Mouse (Mus musculus) thymus, postnatal 36 days (tissue): ENCODE measurements around the gene Kat6b.
"Not testable (repeated sequence)": the region's sequence is repeated elsewhere in the genome, so short reads cannot be mapped to it uniquely, and the experiment has no call there.

Experiments
- DNase-seq, 2 experiments: peaks; one replicate each; pipeline ENCODE4 v3.0.0; 2022; ENCODE audit warnings: mixed read lengths in 2 of 2

Kat6b gene

DNA sequence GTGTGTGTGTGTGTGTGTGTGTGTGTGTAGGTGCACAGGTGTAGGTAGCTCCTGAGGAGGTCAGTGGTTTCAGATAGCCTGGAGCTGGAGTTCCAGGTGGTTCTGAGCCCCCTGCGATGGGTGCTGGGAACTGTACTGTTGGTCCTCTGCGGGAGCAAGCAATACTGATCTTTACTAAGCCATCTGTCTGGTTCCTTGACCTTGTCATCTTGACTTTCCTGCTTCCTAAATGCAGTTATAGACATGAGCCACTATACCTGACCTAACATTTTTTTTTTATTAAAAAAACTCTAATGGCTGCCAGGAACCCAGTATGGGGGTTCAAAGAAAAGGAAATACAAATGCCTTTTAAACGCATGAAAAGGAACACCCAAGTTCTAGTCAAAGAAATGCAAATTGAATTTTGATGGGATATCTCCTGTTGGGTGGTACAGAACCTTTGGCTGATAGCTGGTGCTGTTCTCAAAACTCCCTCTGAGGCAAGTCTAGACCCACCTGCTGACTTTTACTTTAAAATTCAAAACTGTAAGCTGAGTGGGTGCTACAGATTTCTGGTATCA lies 4.8 kb downstream of the Kat6b start:
- no peak for DNase-seq

DNA sequence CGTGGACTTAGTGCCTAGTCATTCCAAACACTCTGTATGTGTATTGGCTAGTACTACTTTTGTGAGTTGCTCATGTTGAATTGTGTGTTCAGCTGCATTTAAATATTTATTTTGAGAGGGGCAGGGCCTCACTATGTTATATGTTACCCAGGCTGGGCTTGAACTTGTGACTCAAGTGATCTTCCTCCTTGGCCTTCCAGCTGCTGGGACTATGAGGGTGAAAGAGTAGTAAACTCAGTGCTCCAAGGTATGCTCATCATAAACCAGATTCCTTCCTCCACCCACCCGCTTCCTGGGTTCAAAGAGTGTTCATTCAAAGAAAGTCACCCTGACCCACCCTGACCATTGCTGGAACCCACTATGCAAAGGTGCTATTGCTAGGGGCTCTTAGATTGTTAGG lies 5.9 kb downstream of the Kat6b start:
- DNase-seq = not testable (repeated sequence)

DNA sequence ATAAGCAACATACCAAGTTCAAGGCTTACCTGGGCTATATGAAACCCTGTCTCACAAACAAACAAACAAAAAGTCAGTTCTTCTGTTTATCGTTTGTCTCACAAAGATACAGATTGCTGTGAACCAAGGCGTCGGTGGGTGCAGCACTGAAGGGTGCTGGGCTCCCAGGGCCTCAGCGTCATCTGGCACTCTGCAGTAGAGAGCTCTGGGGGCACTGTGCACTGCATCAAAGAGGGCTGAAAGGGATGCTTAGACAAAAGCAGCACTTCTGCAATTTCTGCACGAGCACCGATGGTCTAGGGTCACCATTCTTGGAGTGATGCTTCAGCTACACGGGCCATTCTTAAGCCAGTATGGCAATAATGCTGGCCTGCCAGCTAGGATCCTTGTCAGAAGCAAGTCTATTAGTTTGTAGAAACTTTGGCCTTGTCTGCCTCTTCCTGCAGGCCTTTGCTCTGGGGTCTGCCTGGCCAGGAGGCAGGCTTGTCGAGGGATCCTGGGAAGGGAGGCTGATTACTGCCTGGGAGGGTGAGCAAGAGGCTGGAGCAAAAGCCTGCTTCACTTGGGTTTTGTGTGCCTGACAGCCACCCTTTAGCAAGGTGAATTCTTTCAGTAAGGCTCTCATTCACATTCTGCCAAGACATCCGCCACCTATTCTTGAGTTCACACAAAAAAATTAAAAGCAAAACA lies 7.3 kb downstream of the Kat6b start:
- not testable (repeated sequence) for DNase-seq

DNA sequence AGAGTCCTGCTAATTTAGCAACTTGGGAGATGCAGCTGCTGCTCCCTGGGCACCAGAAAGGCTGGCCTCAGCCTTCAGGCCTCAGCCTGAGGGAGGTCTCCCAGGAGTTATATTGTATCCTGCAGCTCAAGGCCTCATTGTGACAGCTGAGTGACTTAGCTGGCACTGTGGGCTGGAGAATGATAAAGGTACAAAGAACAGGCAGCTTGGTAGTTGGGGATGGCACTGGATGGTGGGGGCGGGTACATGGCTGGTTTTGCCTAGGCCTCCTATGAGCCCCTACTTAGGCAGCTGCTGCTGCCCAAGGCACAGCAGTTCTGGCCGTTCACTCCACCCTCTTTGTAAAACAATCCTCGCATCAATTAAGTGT lies 7.9 kb downstream of the Kat6b start:
- no peak for DNase-seq

DNA sequence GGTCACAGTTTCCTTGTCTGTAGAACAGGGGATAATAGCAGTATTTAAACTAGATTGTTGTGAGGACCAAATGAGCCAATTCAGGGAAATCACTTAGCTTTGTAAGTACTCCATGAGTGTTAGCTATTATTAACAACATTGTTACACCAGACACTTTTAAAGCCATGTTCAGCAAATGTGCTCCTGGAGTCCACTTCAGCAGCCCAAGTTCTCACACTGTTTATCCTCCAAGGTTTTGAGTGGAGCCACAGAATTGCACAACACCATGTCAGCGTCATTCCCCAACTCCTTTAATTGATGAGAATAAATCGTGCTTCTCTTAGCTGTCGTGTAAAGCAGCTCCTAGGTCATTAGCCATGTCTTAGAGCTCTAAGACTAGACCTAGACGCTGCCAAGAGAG lies 8.9 kb downstream of the Kat6b start:
- no peak for DNase-seq

DNA sequence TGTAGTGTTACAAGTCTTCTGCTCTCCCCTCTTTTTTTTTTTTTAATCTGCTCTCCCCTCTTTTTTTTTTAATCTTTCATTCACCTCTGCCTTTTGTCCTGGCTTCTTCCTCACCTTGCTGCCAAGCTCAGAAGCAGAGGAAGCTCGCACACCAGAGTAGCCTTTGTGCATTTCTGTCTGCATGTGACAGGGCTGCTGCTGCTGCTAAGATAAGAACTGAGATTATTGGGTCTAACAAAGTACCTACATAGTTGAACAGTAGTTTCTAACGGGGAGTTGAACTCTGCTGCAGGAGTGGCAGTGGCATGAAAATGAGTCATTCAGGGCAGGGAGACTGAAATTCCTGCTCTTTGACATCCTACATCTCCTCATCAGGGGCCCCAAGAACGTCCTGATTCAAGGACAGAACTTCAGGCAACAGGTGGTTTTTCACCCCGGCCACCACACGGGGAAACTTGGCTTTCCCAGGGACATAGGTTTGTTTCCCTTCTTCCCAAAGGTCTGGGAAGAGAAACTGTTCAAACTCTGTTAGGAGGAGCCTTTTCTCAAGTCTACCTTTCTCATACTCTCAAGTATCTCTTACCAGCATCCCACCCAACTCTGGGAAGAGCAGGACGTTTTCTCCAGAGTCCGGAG lies 17.2 kb downstream of the Kat6b start:
- DNase-seq = no peak

DNA sequence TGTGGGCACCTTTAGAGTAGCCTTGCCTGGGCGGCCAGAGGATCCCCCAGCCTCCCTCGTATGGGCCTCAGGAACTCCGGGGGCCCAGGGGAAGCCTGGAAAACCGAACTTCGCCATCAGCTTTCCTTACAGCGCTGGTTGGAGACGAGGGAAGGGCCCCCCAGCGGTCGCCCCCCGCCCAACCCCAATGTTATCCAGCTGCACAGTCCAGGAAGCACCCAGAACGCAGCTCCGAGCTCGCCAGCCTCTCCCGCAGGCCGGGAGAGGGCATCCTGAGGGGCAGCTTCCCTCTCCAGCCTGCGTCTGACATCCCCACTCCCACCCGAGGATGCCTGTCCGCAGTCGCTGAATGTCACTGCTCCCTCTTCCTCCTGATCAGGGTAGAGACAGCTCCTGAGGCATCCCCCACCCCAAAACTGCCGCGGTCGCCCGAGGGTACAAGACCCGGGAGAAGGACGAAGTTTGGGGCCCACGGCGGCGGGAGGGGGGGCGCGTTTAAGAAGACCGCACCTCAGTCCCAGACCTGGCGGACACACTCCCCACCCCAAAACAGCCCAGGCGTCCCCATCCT lies 17.9 kb downstream of the Kat6b start:
- DNase-seq = peak in 1 of 2 experiments; percentile 57

DNA sequence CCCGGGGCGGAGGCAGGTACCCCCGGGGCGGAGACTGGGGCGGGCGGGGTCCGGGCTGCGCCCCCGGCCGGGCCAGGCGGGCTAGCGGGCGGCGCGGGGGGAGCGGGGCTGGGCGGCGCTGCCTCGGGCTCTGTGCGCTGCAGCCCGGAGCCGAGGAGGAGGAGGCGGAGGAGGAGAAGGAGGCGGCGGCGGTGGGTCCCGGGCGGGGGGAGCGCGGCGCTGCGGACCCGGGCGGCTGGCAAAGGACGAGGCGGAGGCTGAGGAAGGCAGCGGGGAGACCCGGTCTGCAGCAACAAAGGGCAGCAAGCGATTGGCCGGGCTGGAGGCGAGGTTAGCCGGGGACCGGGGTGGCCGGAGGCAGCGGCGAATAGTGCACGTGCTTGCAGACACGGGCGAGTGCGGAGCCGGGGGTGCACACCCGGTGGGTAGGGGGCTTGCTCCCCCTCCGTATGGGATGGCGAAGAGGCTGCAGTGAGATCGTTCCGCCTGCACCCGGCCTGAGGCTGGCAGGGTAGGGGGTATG lies 18.5 kb downstream of the Kat6b start:
- peak; percentile 80 to 85 for DNase-seq

DNA sequence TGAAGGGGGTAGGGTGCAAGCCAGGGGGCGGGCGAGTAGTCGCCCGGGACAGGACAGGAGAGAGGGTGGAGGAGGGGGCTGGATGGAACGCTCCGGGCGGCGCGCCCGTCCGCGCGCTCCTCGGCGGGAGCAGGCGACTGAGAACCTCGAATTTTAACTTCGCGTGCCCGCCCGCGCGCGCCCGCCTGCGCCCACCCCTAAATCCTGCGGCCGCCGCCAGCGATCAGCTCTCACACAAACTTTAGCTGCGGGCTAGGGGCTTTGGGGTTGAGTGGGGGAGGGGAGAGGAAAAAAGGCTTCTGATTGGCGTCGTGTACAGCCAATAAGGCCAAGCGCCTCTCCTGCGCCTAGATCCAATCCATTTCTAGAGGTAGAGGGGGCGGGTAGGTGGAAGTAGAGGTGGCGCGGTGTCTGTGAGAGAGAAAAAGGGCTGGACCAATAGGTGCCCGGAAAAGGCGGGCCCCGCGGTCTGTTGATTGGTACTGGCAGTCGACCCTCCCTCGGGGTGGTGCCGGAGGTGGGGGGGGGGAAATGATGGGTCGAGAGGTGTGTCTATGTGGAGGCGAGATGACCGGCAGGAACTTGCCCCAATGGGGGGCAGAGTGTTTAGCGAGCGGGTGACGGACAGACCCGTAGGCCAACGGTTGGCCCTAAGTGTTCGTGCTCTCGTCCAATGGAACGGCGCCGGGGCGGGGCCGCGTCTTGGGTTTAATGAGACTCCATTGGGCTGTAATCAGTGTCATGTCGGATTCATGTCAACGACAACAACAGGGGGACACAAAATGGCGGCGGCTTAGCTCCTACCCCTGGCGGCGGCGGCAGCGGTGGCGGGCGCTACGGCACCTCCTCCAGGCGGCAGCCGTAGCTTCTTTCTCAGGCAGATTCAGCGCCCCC lies 19.2 kb downstream of the Kat6b start:
- peak; percentile 99 to 100 for DNase-seq

DNA sequence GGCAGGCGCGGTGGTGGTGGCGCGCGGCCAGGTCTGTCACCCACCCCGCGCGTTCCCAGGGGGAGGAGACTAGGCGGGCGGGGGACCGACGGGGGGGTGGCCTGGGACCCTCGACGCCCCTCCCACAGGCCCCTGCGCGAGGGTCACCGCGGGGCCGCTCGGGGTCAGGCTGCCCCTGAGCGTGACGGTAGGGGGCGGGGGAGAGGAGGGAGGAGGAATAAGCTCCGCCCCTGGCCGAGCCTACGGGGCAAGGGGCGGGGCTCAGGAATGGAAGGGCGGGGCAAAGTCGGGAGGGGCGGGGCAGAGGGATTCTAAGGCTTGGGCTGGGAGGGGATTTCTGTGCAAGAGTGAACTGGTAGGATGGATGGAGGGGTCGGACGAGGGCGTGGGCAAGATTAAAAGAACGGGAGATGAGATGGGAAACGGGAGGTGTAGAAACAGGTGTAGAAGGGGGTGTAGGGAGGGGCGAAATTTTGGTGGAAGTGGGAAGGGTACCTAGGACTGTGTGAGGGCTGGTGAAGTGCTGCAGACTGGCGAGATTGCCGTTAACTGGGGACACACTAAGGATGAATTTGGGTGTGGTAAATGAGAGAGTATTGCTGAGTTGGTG lies 19.9 kb downstream of the Kat6b start:
- peak in 1 of 2 experiments; percentile 87 for DNase-seq

DNA sequence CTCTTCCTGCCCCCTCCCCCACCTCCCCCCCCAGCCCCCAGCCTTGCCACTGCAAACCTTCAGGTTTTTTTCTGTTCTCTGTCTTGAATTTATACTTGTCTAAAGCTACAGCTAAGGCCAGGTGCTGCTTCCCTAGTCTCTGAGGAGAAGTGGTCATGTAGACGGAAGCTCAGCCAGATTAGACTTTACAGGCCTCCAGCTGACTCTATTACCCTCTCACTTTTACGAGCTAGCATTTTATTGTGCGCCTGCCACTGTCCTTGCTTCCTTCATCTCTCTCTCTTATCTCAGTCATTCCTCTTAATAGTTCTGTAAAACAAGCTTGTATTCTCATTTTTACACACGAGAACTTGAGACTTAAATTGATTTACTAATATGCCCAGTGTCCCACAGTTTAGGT lies 23.8 kb downstream of the Kat6b start:
- no peak for DNase-seq

DNA sequence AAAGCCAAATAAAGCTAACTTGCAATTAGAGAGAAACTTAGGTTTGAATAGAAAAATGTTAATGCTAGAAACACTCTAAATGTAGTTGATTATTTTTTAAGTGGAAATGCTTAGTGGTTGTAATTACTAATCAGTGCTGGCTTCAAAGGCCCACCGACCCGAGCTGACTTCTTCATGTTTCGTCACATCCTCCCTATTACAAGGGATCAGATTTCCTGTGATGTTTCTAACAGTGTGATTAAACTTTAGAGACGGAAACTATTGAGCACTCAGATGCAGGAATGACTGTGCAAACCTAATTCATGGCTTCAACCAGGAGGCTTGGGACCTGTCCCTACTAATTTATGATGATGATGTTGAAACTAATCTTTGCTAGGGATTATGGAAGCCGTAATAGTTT lies 25.8 kb downstream of the Kat6b start:
- DNase-seq = no peak

DNA sequence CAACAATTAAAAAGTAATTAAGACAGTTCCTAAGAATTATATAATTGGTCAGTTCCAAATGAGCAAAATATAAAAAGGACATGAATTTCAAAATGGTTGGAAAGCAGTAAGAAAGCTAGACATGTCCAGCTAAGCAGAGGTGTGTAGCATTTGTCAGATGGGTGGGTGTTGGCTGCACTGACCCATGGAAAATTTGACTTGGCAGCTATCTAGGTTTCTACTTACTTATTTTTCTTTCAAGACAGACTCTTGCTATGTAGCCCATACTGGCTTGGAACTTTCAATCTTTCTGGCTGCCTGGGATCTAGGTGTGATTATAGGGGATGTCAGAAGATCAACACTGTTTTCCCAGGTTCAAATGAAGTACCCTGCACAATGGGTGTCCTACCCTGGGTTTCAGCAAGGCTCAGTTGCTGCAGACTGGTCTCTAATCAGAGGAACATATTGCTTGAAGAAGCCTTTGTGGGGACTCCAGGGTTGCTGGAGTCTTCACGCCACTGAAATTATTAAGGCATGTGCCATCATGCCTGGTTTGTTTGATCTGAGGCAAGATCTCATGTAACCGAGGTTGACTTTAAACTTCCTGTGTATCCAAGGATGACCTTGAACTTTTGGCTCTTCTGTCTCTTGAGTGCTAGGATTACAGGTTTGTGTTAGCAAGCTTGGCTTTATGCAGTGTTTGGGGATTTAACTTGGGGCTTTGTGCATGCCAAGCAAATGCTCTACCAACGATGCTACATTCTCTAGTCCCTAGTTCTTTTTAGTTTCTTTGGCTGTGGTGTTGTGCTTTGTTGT lies 28.1 kb downstream of the Kat6b start:
- DNase-seq = no peak

DNA sequence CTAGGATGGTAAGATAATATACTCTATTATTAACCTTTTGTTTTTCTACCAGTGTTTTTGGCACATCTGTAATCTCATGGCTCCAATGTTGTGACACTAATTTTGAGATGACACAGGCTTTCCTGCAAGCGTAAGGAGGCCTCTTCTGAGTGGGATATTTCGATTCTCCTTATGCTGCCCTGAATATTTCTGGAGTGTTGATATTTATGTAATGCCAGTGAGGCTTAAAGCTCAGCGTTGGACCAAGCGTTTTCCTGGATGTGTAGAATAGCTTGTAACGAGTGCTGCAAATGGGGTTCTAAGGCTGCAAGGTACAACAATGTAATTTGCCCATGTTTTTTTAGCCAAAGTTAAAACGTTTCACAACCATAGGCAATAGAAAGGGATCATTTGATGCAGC lies 30.2 kb downstream of the Kat6b start:
- DNase-seq = no peak

DNA sequence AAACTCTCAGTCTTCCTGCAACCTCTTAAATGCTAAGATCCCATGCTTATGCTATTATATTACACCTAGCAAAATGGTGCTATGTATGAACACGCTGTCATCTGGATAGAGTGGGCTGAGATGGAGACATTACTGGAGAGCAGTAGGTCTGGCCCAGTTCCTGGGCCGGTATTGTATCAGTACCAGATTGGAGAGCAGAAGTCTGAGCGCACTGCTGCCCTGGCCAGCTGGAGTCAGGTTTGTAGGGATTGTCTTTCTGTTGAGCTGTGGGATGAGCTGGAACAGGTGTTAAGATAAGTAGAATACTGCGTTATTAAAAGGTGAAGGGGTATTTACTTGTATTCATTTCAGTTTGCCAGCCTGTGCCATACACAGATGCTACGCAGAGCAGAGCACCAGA lies 34.3 kb downstream of the Kat6b start:
- DNase-seq = no peak

DNA sequence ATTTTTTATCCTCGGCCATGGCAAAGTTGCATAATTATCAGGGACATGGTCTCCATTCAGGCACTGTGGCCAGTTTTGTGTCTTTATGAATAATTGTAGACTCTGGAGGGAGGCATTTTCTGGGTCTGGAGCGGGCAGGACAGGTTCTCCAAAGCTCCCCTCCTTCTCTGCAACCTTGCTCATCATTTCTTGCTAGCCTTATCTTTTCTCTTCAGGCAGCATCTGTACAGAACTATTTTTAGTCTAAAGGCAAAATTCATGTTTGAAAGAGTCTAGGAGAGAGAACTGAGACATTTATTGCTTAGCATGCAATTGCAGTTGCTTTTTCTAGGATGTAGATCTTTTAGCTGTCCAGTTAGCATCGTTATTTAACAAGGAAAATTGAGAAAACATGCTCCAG lies 38.1 kb downstream of the Kat6b start:
- DNase-seq = no peak

DNA sequence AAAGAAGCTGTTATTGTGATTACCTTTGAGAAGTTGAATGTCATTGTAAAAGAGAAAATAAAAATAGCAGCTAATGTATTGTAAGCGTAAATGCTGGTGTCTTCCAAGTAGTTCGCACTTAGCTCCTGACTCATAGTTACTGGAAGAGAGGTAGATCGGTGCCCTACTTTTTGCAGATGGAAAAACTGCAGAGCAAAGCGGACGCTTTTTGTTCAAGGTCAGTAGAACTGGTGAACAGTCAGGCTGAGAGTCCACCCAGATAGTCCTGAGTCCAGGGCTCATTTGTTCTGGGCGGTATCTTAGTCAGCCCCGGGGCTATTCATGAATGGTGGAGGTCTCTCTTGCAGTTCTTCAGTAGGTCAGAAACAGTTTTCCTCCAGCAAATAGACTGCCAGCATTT lies 39.3 kb downstream of the Kat6b start:
- DNase-seq = no peak

DNA sequence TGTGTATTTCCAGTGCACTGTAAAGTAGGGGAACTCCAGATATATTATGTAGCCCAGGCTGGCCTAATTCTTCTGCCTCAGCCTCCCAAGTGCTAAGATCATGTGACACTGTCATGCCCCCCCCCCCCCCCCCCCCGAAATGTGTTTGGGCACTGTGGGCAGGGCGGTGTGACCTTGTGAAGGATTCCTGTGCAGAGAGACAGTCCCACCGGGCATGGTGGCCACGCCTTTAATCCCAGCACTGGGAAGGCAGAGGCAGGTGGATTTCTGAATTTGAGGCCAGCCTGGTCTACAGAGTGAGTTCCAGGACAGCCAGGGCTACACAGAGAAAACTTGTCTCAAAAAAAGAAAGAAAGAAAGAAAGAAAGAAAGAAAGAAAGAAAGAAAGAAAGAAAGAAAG lies 40.3 kb downstream of the Kat6b start:
- not testable (repeated sequence) for DNase-seq

DNA sequence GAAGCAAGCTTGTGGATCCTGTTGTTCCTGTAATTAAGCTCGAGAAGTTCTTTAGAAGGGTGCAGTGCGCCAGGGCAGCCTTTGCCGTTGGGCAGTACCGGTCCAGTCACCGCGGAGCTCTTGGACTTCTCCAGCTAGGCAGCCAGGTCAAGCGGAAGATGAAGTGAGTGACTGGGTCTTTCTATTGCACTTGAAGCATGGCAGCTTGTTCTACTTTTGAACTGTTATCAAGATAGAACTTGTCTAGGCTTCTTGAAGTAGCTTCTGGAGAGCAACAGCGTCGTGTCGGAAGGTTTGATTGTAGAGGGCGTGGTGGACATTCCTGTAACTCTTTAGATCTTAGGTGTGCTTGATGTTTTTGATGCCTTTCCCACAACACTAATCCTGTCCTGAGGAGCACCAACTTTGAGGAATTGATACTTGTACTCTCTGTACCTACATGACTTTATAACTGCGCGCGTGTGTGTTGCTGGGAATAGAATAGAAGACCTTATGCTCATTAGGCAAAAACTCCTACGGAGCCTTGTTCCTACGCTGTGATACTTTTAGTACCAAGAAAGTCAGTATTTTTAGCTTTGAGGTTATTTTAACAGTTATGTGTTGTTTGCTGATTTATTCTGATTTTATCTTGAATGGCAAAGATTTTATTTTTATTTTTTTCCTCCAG lies 41.2 kb downstream of the Kat6b start:
- no peak for DNase-seq

DNA sequence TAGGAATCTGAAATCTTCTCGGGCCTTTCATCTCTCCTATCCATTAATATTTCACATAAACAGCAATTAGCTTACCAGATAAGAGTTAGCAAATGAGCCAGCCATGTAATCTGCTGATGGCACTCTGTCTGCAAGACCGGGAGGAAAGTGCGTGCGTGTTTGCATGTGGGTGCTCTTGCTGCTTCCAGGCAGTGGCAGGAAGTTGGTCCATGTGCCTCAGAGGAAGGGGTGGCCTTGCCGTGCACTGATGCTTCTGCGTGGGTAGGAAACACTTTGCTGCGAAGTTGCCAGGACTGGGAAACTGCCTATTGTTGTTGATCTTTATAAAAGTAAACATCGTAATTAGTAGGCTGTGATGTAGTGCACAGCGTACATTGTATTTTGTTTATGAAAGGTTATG lies 42.0 kb downstream of the Kat6b start:
- DNase-seq = peak; percentile 36 to 57

DNA sequence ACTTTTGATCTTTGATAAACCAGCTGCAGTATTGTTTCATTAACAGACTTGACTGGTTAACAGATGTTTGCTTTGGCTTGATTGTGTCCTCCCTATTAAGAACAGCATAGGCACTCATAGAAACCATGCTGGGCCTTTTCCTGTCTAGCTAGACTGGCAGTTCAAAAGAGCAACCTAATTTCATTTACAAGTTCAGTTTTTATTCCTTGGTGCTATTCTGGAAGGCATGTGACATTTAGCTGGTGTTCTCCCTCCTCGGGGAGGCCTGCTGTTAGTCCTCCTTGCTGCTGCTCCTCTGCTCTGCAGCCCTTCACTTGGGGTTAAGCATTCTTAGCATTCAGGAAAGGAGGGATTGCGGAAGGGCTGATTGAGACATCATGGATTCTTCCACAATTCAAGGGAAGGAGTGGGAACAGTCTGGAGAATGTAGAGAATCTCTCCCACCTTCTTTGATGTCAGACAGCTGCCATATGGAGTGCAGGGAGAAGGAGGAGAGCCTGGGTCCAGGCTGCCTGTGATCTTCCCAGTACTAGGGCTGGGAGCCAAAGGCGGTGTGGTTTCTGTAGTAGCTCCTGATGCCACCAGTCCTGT lies 42.7 kb downstream of the Kat6b start:
- DNase-seq = no peak
